Mouse (Mus musculus): ENCODE data around the gene Gfap.

DNA sequence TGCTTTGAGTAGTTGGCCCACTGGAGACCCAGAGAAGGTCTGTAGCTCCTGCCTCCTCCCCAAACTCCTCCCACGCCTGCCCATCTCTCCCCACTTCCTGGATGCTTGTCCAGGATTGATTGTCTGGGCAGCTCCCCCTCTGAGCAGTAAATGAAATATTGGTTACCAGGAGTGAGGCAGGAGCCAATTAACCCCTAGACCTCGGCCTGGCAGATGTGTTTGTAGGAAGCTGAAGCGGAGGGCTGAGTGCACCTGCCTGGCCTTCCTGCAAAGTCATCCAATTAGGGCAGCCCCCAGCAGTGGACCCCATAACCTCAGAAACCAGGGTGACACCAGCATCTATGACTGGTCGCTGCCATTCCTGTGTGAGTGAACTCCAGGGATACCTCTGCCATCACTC lies 35.6 kb upstream of the Gfap start:
- TF ChIP-seq CTCF (IDR thresholded peaks at IDR 0.05; ENCODE audit: low read depth) (no peak), EP300 (IDR thresholded peaks at IDR 0.05; ENCODE audit: low read depth) (no peak)
